Mouse (Mus musculus) megakaryocyte, embryonic 14.5 days (primary cell): ENCODE measurements at regions not wholly inside any gene's neighbourhood (a gene's known extent, or its start where the extent isn't known, plus 50 kb on each side); places are given as distances from the start of the nearest gene placed in this dataset.

Experiments used
- FLI1 ChIP-seq: IDR thresholded peaks from 2 replicates; pipeline ENCODE4 v1.6.1; 2012; ENCODE audit warnings: low read length, inconsistent platforms, mixed read lengths
- GATA1 ChIP-seq: IDR thresholded peaks from 3 replicates; pipeline ENCODE4 v1.6.1; 2012; ENCODE audit warnings: mixed read lengths, low read length, inconsistent platforms, borderline replicate concordance

GRCm38 (mm10) chr2:169452956-169453355, 134.6 kb downstream of the Gm11011 start:
- TF ChIP-seq GATA1 (no peak), FLI1 (no peak)
